Comparison of ENCODE assay signal across 8 mouse cellular contexts in the genomic region with DNA sequence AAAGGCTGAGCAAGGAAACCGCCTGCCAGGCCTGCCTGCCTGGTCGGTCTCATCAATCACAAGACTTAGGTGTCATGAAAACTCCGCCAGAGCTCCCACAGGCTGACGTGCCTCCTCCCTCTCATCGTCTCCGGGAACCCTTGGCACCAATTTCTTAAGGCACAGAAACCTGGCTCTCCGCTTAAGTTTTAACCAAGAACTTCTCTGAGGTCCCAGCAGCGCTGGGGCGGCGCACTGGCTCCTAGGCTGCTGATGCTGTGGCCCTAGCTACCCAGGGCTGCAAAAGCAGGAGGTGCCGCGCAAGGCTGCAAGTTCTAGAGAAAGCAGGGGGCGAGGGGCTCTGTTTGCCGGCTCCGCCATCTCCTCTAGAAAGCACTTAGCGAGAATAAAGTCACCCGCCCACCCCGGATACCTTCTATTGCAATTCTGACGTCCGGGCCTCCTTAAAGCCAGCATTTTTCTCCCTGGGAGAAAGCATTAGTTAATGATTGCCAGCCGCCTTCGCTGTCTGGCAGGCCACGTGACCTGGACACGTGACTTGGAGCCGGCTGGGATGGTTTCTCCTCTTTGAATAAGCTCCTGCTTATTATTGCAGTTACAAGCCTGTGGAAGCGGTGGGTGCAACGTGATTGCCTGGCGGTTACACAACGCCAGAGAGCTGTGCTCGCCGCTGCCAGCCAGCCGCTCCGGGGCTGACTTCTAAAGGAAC. TPM values are rescaled to one million over a fixed set of nuclear protein-coding genes. Genes with fewer than 3 reads are reported as not detected.
DNase-seq lines count a peak whose midpoint lies in the region; ATAC-seq and TF ChIP-seq lines count a peak whose summit lies in the region.

Gene Gm42791, minus strand, starts transcription at position 442 of the 709 bp plus-strand sequence.

- peak; percentile 88 for TF ChIP-seq POLR2A in myocyte (IDR thresholded peaks at IDR 0.05; ENCODE audit: insufficient read length, low read depth)

- H3K36me3 ChIP-seq in heart, embryonic 13.5 days = no peaks in the 10 kb centered on the region
- H3K36me3 ChIP-seq in liver, embryonic 11.5 days (ENCODE audit: control insufficient read depth, insufficient read depth, low read length) = no peaks in the 10 kb centered on the region
- H3K36me3 ChIP-seq in myocyte (ENCODE audit: control insufficient read depth, insufficient read depth) = peaks cover 10% of the 10 kb centered on the region
- no peaks in the 10 kb centered on the region for H3K36me3 ChIP-seq in splenic B cell, adult 2 months (ENCODE audit: control insufficient read depth, insufficient read depth, low read length, poor library complexity, severe bottlenecking)

- peak within 1 kb of the TSS; percentile 68 for H3K4me3 ChIP-seq in brown adipose tissue, adult 24 weeks (ENCODE audit: insufficient read depth, low read depth, low read length)
- H3K4me3 ChIP-seq in heart, embryonic 13.5 days = peak within 1 kb of the TSS; percentile 63
- H3K4me3 ChIP-seq in liver, embryonic 11.5 days (ENCODE audit: low read depth, low read length) = peak within 1 kb of the TSS; percentile 57
- H3K4me3 ChIP-seq in myocyte = peak within 1 kb of the TSS; percentile 56

- peak; percentile 55 for ATAC-seq in heart, embryonic 13.5 days (ENCODE audit: extremely low read depth, insufficient number of reproducible peaks, low FRiP score, low TSS enrichment)
- peak; percentile 77 for ATAC-seq in liver, embryonic 11.5 days (replicated peaks; ENCODE audit: low FRiP score)

- peak within 1 kb of the TSS; percentile 14 for H3ac ChIP-seq in myocyte (ENCODE audit: control insufficient read depth, insufficient read length)

- peak; percentile 63 to 72 for DNase-seq in B cell, adult 2 months
- peak; percentile 97 for DNase-seq in fibroblast of lung, adult 2 months (ENCODE audit: low read depth)
- peak; percentile 96 for DNase-seq in kidney, postnatal 10 days
- peak; percentile 82 for DNase-seq in liver, embryonic 11.5 days (ENCODE audit: low spot score)
- peak; percentile 36 for DNase-seq in splenic B cell, adult 2 months (ENCODE audit: low read depth, low spot score)

- peaks cover 7% of the 10 kb centered on the region for H3K79me2 ChIP-seq in myocyte (ENCODE audit: control insufficient read depth, insufficient read depth)

- no peaks in the 10 kb centered on the region for H3K9me3 ChIP-seq in heart, embryonic 13.5 days
- H3K9me3 ChIP-seq in liver, embryonic 11.5 days (ENCODE audit: control insufficient read depth, low read length) = no peaks in the 10 kb centered on the region

- peak within 1 kb of the TSS; percentile 86 for H3K9ac ChIP-seq in heart, embryonic 13.5 days
- peak within 1 kb of the TSS; percentile 65 for H3K9ac ChIP-seq in liver, embryonic 11.5 days (ENCODE audit: low read depth, low read length)

- peak within 1 kb of the TSS; percentile 79 for H3K4me2 ChIP-seq in heart, embryonic 13.5 days
- peak within 1 kb of the TSS; percentile 77 for H3K4me2 ChIP-seq in liver, embryonic 11.5 days
- H3K4me2 ChIP-seq in myocyte (ENCODE audit: low read depth) = peak within 1 kb of the TSS; percentile 98

- H3K27ac ChIP-seq in brown adipose tissue, adult 24 weeks (replicated peaks; ENCODE audit: low read depth, low read length) = peak within 1 kb of the TSS; percentile 84
- peak within 1 kb of the TSS; percentile 95 for H3K27ac ChIP-seq in heart, embryonic 13.5 days (replicated peaks)
- H3K27ac ChIP-seq in liver, embryonic 11.5 days (ENCODE audit: low read depth, low read length) = peak within 1 kb of the TSS; percentile 80

- peaks cover 8% of the 10 kb centered on the region for H3K4me1 ChIP-seq in brown adipose tissue, adult 24 weeks (ENCODE audit: control insufficient read depth, insufficient read depth, insufficient read length, low read length)
- H3K4me1 ChIP-seq in heart, embryonic 13.5 days = peaks cover 28% of the 10 kb centered on the region
- peaks cover 11% of the 10 kb centered on the region; the same call in 1 of the 2 replicates for H3K4me1 ChIP-seq in liver, embryonic 11.5 days (replicated peaks; ENCODE audit: control insufficient read depth, insufficient read depth, low read length)

- WGBS in heart, embryonic 13.5 days = 2% methylated on average over 33 of the region's 33 CpGs
- WGBS in liver, embryonic 11.5 days = 3% methylated on average over 33 of the region's 33 CpGs

- H3K27me3 ChIP-seq in heart, embryonic 13.5 days (replicated peaks) = no peaks in the 10 kb centered on the region
- no peaks in the 10 kb centered on the region for H3K27me3 ChIP-seq in liver, embryonic 11.5 days (replicated peaks; ENCODE audit: control insufficient read depth, insufficient read depth, low read length)
- H3K27me3 ChIP-seq in myocyte (ENCODE audit: control insufficient read depth, insufficient read depth, insufficient read length) = no peaks in the 10 kb centered on the region
- H3K27me3 ChIP-seq in splenic B cell, adult 2 months (ENCODE audit: control insufficient read depth, insufficient read depth, low read length, poor library complexity, severe bottlenecking) = no peaks in the 10 kb centered on the region

TF ChIP-seq in myocyte, 11 proteins besides CTCF, POLR2A, EP300 and RAD21:
- TF ChIP-seq POLR2AphosphoS2 (IDR thresholded peaks at IDR 0.05; ENCODE audit: insufficient read length, low read depth) (peak; percentile 86), MAX (IDR thresholded peaks at IDR 0.05; ENCODE audit: low read depth) (peak; percentile 84), E2F4 (IDR thresholded peaks at IDR 0.05; ENCODE audit: insufficient read depth) (no peak), MYOG (IDR thresholded peaks at IDR 0.05; ENCODE audit: control insufficient read depth in 1 of 3, insufficient read depth in 1 of 3, insufficient read length in 2 of 3, low read depth in 2 of 3) (no peak), TCF3 (IDR thresholded peaks at IDR 0.05; ENCODE audit: insufficient read length, low read depth) (no peak), CEBPB (IDR thresholded peaks at IDR 0.05; ENCODE audit: insufficient read depth, poor library complexity, severe bottlenecking) (peak; percentile 90), SRF (IDR thresholded peaks at IDR 0.05; ENCODE audit: control insufficient read depth, insufficient read length, low read depth) (no peak), USF1 (IDR thresholded peaks at IDR 0.05; ENCODE audit: low read depth) (peak; percentile 99)

RNA-seq across cellular contexts. Expression of gene Gm42791, which starts in this region (rescaled TPM):
- not detected in 2 replicates for polyA plus RNA-seq in brown adipose tissue, adult 24 weeks (2012; ENCODE audit: insufficient read depth, insufficient read length, missing spikeins)
- polyA plus RNA-seq in heart, embryonic 13.5 days (2015; fragmentation: Nextera tagmentation; extraction: Ambion mirVana) = 1.7 and 2.3 TPM in 2 replicates
- not detected in 2 replicates for polyA plus RNA-seq in liver, embryonic 11.5 days (2014; fragmentation: Nextera tagmentation; extraction: Ambion mirVana)
- 0.11 TPM for polyA plus RNA-seq in myocyte (2012; fragmentation: generic; extraction: Trizol)

Comparison
In these comparisons a context has a peak if more than half of its experiments do, and no peak if none do; other contexts are left out.
1. Peak in every context shown above with its lines: DNase-seq, ATAC-seq, H3K4me3 ChIP-seq and H3K27ac ChIP-seq.
2. Peak in DNase-seq, ATAC-seq, H3K4me3 ChIP-seq, H3K27ac ChIP-seq, H3K9ac ChIP-seq and H3K4me2 ChIP-seq in liver, embryonic 11.5 days; RNA of the gene not detected or under 1 TPM.
3. DNase-seq: peak in every context shown above with its lines; median percentile 97 in fibroblast of lung, adult 2 months; 96 in kidney, postnatal 10 days; 82 in liver, embryonic 11.5 days; 68 in B cell, adult 2 months; 36 in splenic B cell, adult 2 months.